In genomic region chr1:85775136-85775535, GRCm38 (mm10) we compare ENCODE assay signal across 12 mouse cellular contexts. TPM values are rescaled to one million over a fixed set of nuclear protein-coding genes. Genes with fewer than 3 reads are reported as not detected.
DNase-seq lines count a peak whose midpoint lies in the region; ATAC-seq and TF ChIP-seq lines count a peak whose summit lies in the region.
"Had no signal": no experiment of that assay in that cellular context is flagged by ENCODE, and none has a peak within 500 bp of the region (broad histone marks: within the 10 kb centered on the region; RNA-seq: fewer than 3 reads in every experiment).

No protein-coding gene starts in this region.

- no peak for TF ChIP-seq CTCF in gastrocnemius, adult 2 months (IDR thresholded peaks at IDR 0.05)

- H3K27ac ChIP-seq in gastrocnemius, adult 2 months = peak overlapping the region; percentile 38
- H3K27ac ChIP-seq: forebrain, embryonic 13.5 days; heart, adult 2 months; neural tube, embryonic 12.5 days had no signal

- H3K4me3 ChIP-seq in gastrocnemius, adult 2 months = no peak overlapping the region
- H3K4me3 ChIP-seq: forebrain, embryonic 13.5 days; heart, adult 2 months; neural tube, embryonic 12.5 days had no signal

- intact Hi-C loops in gastrocnemius, adult 2 months (cut with DNase I) = no loop called here
- intact Hi-C loops in heart, postnatal 10 days (cut with DNase I) = no loop called here

- no peak for ATAC-seq in erythroid progenitor cell, adult 5-6 weeks (replicated peaks; ENCODE audit: low FRiP score, poor library complexity, severe bottlenecking)
- ATAC-seq: forebrain, embryonic 13.5 days had no signal

- peak; percentile 45 for DNase-seq in gastrocnemius, adult 2 months
- DNase-seq in gastrocnemius, adult 8-10 months (ENCODE audit: low spot score in 2 of 2) = no peak
- peak; percentile 17 for DNase-seq in ovary, adult 18-20 months (ENCODE audit: low spot score)
- DNase-seq in ovary, postnatal 36 days (ENCODE audit: low spot score) = no peak
- peak; percentile 53 for DNase-seq in adrenal gland, postnatal 25 days
- peak; percentile 32 to 39 for DNase-seq in heart, postnatal 10 days
- no peak for DNase-seq in right cerebral cortex, postnatal 36 days (ENCODE audit: low spot score in 2 of 2)
- DNase-seq: lung, adult 2 months had no signal

RNA-seq across cellular contexts. Expression of gene A630001G21Rik, which starts 3.3 kb away (rescaled TPM):
- under 1 TPM in 1 of 2 experiments, not detected in 1; 0.15 TPM for total RNA-seq in gastrocnemius, adult 2 months (2021)
- not detected for total RNA-seq in gastrocnemius, adult 8-10 months (2022)
- total RNA-seq in adrenal gland, postnatal 25 days (2021) = 0.58 and 1.0 TPM in 2 replicates
- 1 to 10 TPM in 1 of 2 experiments, under 1 TPM in 1; 0.45 to 1.1 TPM for total RNA-seq in heart, postnatal 10 days (2021)
- total RNA-seq in erythroid progenitor cell, adult 5-6 weeks (2015; ENCODE audit: low replicate concordance) = 14.4 and 23.5 TPM in 2 replicates
- total RNA-seq in erythroid progenitor cell, adult 5-6 weeks (2017; ENCODE audit: low replicate concordance) = 6.3 and 6.7 TPM in 2 replicates

RNA-seq across cellular contexts. Expression of gene Cab39, which starts 18.1 kb away (rescaled TPM):
- 100 to 1,000 TPM; 191 to 193 TPM for total RNA-seq in gastrocnemius, adult 2 months (2021)
- total RNA-seq in gastrocnemius, adult 8-10 months (2022) = 100 to 1,000 TPM; 177 to 206 (median 195) TPM
- total RNA-seq in adrenal gland, postnatal 25 days (2021) = 113 and 114 TPM in 2 replicates
- total RNA-seq in heart, postnatal 10 days (2021) = 100 to 1,000 TPM; 106 to 108 TPM
- 42.3 and 44.0 TPM in 2 replicates for total RNA-seq in erythroid progenitor cell, adult 5-6 weeks (2015; ENCODE audit: low replicate concordance)
- total RNA-seq in erythroid progenitor cell, adult 5-6 weeks (2017; ENCODE audit: low replicate concordance) = 46.5 and 52.2 TPM in 2 replicates

Comparison
In these comparisons a context has a peak if more than half of its experiments do, and no peak if none do; other contexts are left out.
1. DNase-seq: peak in gastrocnemius, adult 2 months (single experiment), ovary, adult 18-20 months (single experiment), adrenal gland, postnatal 25 days (single experiment) and heart, postnatal 10 days (2 of 2); none in gastrocnemius, adult 8-10 months (0 of 2), ovary, postnatal 36 days (single experiment) and right cerebral cortex, postnatal 36 days (0 of 2).